Mouse (Mus musculus): ENCODE data around the gene Anapc2. TPM values are rescaled to one million over a fixed set of nuclear protein-coding genes. Genes with fewer than 3 reads are reported as not detected.

Anapc2 gene
- total and polyA plus RNA-seq, 3 experiments = 9.8 to 67.0 TPM; not detected in 1

GRCm38 (mm10) chr2:25233421-25233820, 38.9 kb upstream of the Anapc2 start:
- Histone ChIP-seq H3K4me1 (ENCODE audit: control insufficient read depth in 1 of 2, insufficient read depth in 2 of 2, low read length in 2 of 2) (peaks cover 9 to 31% of the 10 kb centered on the region in 2 experiments), H3K9ac (ENCODE audit: control insufficient read depth, low read depth, low read length, poor library complexity, severe bottlenecking) (no peak overlapping the region), H3K27ac (ENCODE audit: control insufficient read depth, low read depth, low read length) (no peak overlapping the region), H3K27me3 (ENCODE audit: control insufficient read depth in 1 of 2, insufficient read depth in 2 of 2, low read length in 2 of 2) (no peaks in the 10 kb centered on the region), H3K4me3 (ENCODE audit: control insufficient read depth in 1 of 2, insufficient read depth in 1 of 2, low read depth in 2 of 2, low read length in 2 of 2) (0 out of 4 replicates have a peak overlapping the region, but pooled peaks of 1 of the 2 experiments have one; percentile 19), H3K79me2 (ENCODE audit: control insufficient read depth, insufficient read depth, low read length, poor library complexity) (no peaks in the 10 kb centered on the region; the same call in 1 of the 2 replicates), H3K36me3 (ENCODE audit: control insufficient read depth in 1 of 2, insufficient read depth in 2 of 2, low read length in 2 of 2) (peaks cover 0 to 8% of the 10 kb centered on the region in 2 experiments; a peak in 2 of 4 replicates), H3K9me3 (replicated peaks; ENCODE audit: insufficient read depth, low read length) (no peaks in the 10 kb centered on the region)
- peak; percentile 80 for DNase-seq (ENCODE audit: low read depth, low spot score)
- TF ChIP-seq USF1 (IDR thresholded peaks at IDR 0.05; ENCODE audit: low read depth, low read length) (no peak), NRF1 (IDR thresholded peaks at IDR 0.05; ENCODE audit: insufficient read depth, low read depth, low read length, poor library complexity, severe bottlenecking) (no peak), ZKSCAN1 (IDR thresholded peaks at IDR 0.05; ENCODE audit: low read depth, low read length) (no peak), POLR2AphosphoS5 (IDR thresholded peaks at IDR 0.05; ENCODE audit: borderline replicate concordance, low read depth, low read length) (no peak), ELF1 (IDR thresholded peaks at IDR 0.05; ENCODE audit: low read depth, low read length) (no peak), POLR2A (IDR thresholded peaks at IDR 0.05; ENCODE audit: control insufficient read depth in 1 of 2, insufficient read depth in 1 of 2, low read depth in 1 of 2, low read length in 2 of 2, poor library complexity in 1 of 2) (no peak), HCFC1 (IDR thresholded peaks at IDR 0.05; ENCODE audit: low read depth, low read length) (no peak), MYC (IDR thresholded peaks at IDR 0.05; ENCODE audit: low read depth, low read length) (no peak), ZNF384 (IDR thresholded peaks at IDR 0.05; ENCODE audit: low read depth, low read length) (no peak), CTCF (IDR thresholded peaks at IDR 0.05 in 2 of 3, conservative IDR thresholded peaks at IDR 0.05 in 1 of 3; ENCODE audit: control insufficient read depth in 1 of 3, insufficient read depth in 1 of 3, low read depth in 2 of 3, low read length in 3 of 3, poor library complexity in 1 of 3, severe bottlenecking in 1 of 3) (no peak), GATA1 (IDR thresholded peaks at IDR 0.05; ENCODE audit: low read depth, low read length) (no peak), SIN3A (IDR thresholded peaks at IDR 0.05; ENCODE audit: low read length) (0 out of 2 replicates have a peak, but pooled peaks have one; percentile 25), TBP (IDR thresholded peaks at IDR 0.05; ENCODE audit: low read depth, low read length) (no peak), MXI1 (IDR thresholded peaks at IDR 0.05; ENCODE audit: low read depth, low read length) (no peak), CHD1 (IDR thresholded peaks at IDR 0.05; ENCODE audit: low read depth, low read length) (no peak), MAX (IDR thresholded peaks at IDR 0.05; ENCODE audit: low read length) (no peak), RAD21 (IDR thresholded peaks at IDR 0.05; ENCODE audit: low read depth, low read length) (no peak), MAFK (IDR thresholded peaks at IDR 0.05; ENCODE audit: borderline replicate concordance, low read depth, low read length) (no peak), RCOR1 (IDR thresholded peaks at IDR 0.05; ENCODE audit: low read depth, low read length) (0 out of 2 replicates have a peak, but pooled peaks have one; percentile 27), BHLHE40 (IDR thresholded peaks at IDR 0.05; ENCODE audit: borderline replicate concordance, low read depth, low read length) (no peak), JUND (IDR thresholded peaks at IDR 0.05; ENCODE audit: low read depth, low read length) (no peak), NELFE (IDR thresholded peaks at IDR 0.05; ENCODE audit: low read depth, low read length) (no peak), UBTF (IDR thresholded peaks at IDR 0.05; ENCODE audit: borderline replicate concordance, insufficient read depth, low read depth, low read length) (no peak), POLR2AphosphoS2 (IDR thresholded peaks at IDR 0.05; ENCODE audit: low read length) (no peak), SMC3 (IDR thresholded peaks at IDR 0.05; ENCODE audit: low read depth, low read length) (no peak), TCF12 (IDR thresholded peaks at IDR 0.05; ENCODE audit: low read depth, low read length) (peak; percentile 75), TAL1 (IDR thresholded peaks at IDR 0.05; ENCODE audit: low read length) (peak; percentile 79), E2F4 (IDR thresholded peaks at IDR 0.05; ENCODE audit: borderline replicate concordance, low read depth, low read length) (no peak), MEF2A (IDR thresholded peaks at IDR 0.05; ENCODE audit: extremely low read depth, insufficient replicate concordance, low read depth, low read length, poor library complexity, severe bottlenecking) (no peak), CHD2 (IDR thresholded peaks at IDR 0.05; ENCODE audit: low read length) (no peak), EP300 (IDR thresholded peaks at IDR 0.05; ENCODE audit: low read depth in 1 of 2, low read length in 2 of 2) (peak; percentile 50 to 71), ETS1 (IDR thresholded peaks at IDR 0.05; ENCODE audit: low read depth, low read length) (peak; percentile 75)
